Mouse (Mus musculus) ES-E14 (cell line): Measurements from ENCODE around the gene Yipf4. TPM values are rescaled to one million over a fixed set of nuclear protein-coding genes. Genes with fewer than 3 reads are reported as not detected.

ENCODE experiments used
- DNase-seq: peaks from one replicate; pipeline ENCODE4 v3.0.0-alpha.2; 2013; ENCODE audit warnings: low read depth, low spot score
- H3K27ac ChIP-seq: 2 replicates; pipeline ENCODE4 v1.5.1; 2012; ENCODE audit warnings: low read depth, mild to moderate bottlenecking, low read length, moderate library complexity, mixed read lengths; ENCODE audit not compliant: poor library complexity, insufficient read depth, severe bottlenecking
- H3K36me3 ChIP-seq: 2 replicates; pipeline ENCODE4 v1.6.1; 2012; ENCODE audit warnings: mild to moderate bottlenecking, low read length, moderate library complexity, mixed read lengths; ENCODE audit not compliant: control insufficient read depth, poor library complexity, insufficient read depth, severe bottlenecking
- H3K4me1 ChIP-seq, 2 experiments: fragments of 150-350 bp in 1 of 2; sonication (generic) in 1 of 2; 2 replicates each; pipeline ENCODE4 v1.6.1; 2012; ENCODE audit warnings: low read length in 2 of 2, mild to moderate bottlenecking in 1 of 2, mixed read lengths in 1 of 2; ENCODE audit not compliant: control insufficient read depth in 2 of 2, insufficient read depth in 2 of 2, poor library complexity in 1 of 2
- H3K4me3 ChIP-seq, 2 experiments: fragments of 150-350 bp in 1 of 2; sonication (generic) in 1 of 2; 2 replicates each; pipeline ENCODE4 v1.5.1; 2012; ENCODE audit warnings: low read length in 2 of 2, low read depth in 1 of 2, mild to moderate bottlenecking in 1 of 2, mixed read lengths in 1 of 2; ENCODE audit not compliant: insufficient read depth in 1 of 2, poor library complexity in 1 of 2, severe bottlenecking in 1 of 2
- H3K9ac ChIP-seq: 2 replicates; pipeline ENCODE4 v1.6.1; 2012; ENCODE audit warnings: low read depth, mild to moderate bottlenecking, low read length, mixed read lengths; ENCODE audit not compliant: poor library complexity, insufficient read depth, severe bottlenecking
- H3K9me3 ChIP-seq: fragments of 150-350 bp; sonication (generic); 2 replicates; pipeline ENCODE4 v1.6.1; 2012; ENCODE audit warnings: low read depth, mild to moderate bottlenecking, low read length; ENCODE audit not compliant: control insufficient read depth, insufficient read depth
- CHD2 ChIP-seq: IDR thresholded peaks from 2 replicates; pipeline ENCODE4 v1.6.1; 2014; ENCODE audit warnings: mild to moderate bottlenecking, low read depth, low read length, inconsistent platforms
- HCFC1 ChIP-seq: IDR thresholded peaks from 2 replicates; pipeline ENCODE4 v1.6.1; 2012; ENCODE audit warnings: low read length, inconsistent platforms, borderline replicate concordance; ENCODE audit not compliant: insufficient read depth
- MAFK ChIP-seq: IDR thresholded peaks from 2 replicates; pipeline ENCODE4 v1.6.1; 2014; ENCODE audit warnings: mild to moderate bottlenecking, low read depth, low read length, inconsistent platforms; ENCODE audit not compliant: insufficient read depth
- ZC3H11A ChIP-seq: IDR thresholded peaks from 2 replicates; pipeline ENCODE4 v1.6.1; 2012; ENCODE audit warnings: low read depth, mild to moderate bottlenecking, inconsistent platforms, low read length, borderline replicate concordance
- ZNF384 ChIP-seq: IDR thresholded peaks from 2 replicates; pipeline ENCODE4 v1.6.1; 2012; ENCODE audit warnings: low read depth, low read length, inconsistent platforms
- in situ Hi-C, 2 experiments: fragments of 600-800 bp; cut with MboI; formaldehyde crosslinking; loops; one replicate each; pipeline ENCODE4 v1.15.1; 2025; ENCODE audit warnings: low sequenced_read_pairs in 2 of 2, inconsistent platforms in 1 of 2; ENCODE audit not compliant: unreplicated experiment in 2 of 2
- total RNA-seq: library from RNA; depleted of rRNA; stranded (reverse); fragments of 300-350 nt; gene quantifications from 2 replicates; pipeline ENCODE4 v1.2.3, GENCODE M21; 2012; rRNA removed

Gene Yipf4
- total RNA-seq = 69.7 and 77.9 TPM in 2 replicates

DNA sequence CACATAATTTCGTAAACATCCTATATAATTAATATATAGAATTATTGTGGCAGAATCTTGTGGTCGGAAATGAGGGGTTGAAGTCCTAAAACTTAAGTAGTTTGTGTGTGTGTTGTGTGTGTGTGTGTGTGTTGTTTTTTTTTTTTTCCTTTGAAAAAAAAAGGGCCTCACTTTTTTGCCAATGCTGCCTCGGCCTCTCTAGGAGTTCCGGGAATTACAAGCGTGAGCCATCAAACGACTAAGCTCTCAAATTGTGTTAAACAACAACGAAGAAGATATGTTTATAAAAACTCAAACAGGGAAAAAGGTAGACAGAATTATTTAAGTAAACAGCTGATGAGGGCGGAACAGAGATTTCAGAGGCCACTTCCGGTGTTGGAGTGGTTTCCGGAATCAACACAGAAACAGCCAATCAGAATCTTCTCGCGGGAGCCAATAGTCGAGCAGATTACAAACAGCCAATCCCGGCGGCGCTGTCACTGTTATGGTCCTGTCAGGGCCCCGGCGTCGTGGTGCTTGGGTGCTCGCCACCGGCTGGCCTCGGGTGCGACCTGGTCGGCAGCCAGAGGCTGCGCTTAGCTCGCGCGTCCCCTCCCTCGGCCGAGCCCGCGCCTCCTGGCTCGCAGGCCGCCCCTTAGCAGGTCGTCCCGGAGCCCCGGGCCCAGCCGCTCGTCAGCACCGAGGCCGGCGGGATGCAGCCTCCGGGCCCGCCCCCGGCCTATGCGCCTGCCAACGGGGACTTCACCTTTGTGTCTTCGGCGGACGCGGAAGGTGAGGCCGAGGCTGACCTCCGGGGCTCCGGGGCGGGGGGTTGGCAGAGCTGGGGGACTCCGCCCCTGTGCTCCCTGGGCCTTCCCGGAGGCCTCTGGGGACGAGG lies at the start of gene Yipf4:
TSS of gene Yipf4 (plus strand) at position 470 of the 877 bp plus-strand sequence.
- no peak within 1 kb of the TSS for H3K27ac ChIP-seq
- H3K4me3 ChIP-seq = peak within 1 kb of the TSS; percentile 77 to 90
- H3K9me3 ChIP-seq = no peaks in the 10 kb centered on the region
- peaks cover under 1% of the 10 kb centered on the region; the same call in 1 of the 2 replicates for H3K36me3 ChIP-seq
- H3K4me1 ChIP-seq = no peaks in the 10 kb centered on the region
- peak within 1 kb of the TSS; percentile 74 for H3K9ac ChIP-seq
- in situ Hi-C loops = no loop called here
- peak; percentile 88 for DNase-seq
- TF ChIP-seq MAFK = no peak
- peak; percentile 56; the same call in 1 of the 2 replicates for TF ChIP-seq CHD2
- TF ChIP-seq ZC3H11A = no peak
- no peak; the same call in 1 of the 2 replicates for TF ChIP-seq HCFC1

GRCm38 (mm10) chr17:74440486-74440885 lies 48.8 kb upstream of the Yipf4 start:
- no peak overlapping the region for H3K27ac ChIP-seq
- H3K4me3 ChIP-seq = no peak overlapping the region
- H3K36me3 ChIP-seq = peaks cover 3% of the 10 kb centered on the region
- no peak overlapping the region for H3K9ac ChIP-seq
- H3K4me1 ChIP-seq = peaks cover 0 to 6% of the 10 kb centered on the region in 2 experiments; a peak in 1 of 4 replicates
- H3K9me3 ChIP-seq = no peaks in the 10 kb centered on the region
- no peak for DNase-seq
- no peak for TF ChIP-seq CHD2
- TF ChIP-seq MAFK = no peak
- TF ChIP-seq HCFC1 = no peak
- TF ChIP-seq ZC3H11A = no peak
- no peak for TF ChIP-seq ZNF384
- in situ Hi-C loops = no loop called here

DNA sequence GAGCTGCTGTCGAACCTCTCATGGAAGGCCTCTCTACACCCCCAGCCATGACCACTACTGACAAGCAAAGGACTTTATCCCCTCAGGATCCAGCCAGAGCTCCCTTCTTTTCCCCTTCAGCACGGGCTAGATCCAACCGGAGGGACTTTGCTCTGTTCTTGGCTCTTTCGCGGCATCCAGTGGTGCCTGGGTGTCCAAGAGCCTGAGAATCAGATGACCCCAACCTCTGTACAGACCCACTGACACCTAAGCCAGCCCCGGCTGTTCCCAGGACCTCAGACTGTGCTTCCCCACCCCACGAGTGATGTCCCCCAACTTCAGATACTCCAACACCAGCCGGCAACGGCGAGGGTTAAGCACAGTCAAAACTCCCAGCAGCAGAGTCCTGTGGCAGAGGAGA lies 39.5 kb upstream of the Yipf4 start:
- H3K9ac ChIP-seq = peak overlapping the region; percentile 31; the same call in 1 of the 2 replicates
- no peak for DNase-seq
- H3K4me3 ChIP-seq = no peak overlapping the region
- H3K9me3 ChIP-seq = no peaks in the 10 kb centered on the region
- H3K27ac ChIP-seq = 0 out of 2 replicates have a peak overlapping the region, but pooled peaks have one; percentile 36
- peaks cover 0 to 9% of the 10 kb centered on the region in 2 experiments; a peak in 1 of 4 replicates for H3K4me1 ChIP-seq
- TF ChIP-seq MAFK (no peak), CHD2 (no peak), ZC3H11A (no peak)
- in situ Hi-C loops = no loop called here
- H3K36me3 ChIP-seq = peaks cover 3% of the 10 kb centered on the region

GRCm38 (mm10) chr17:74453928-74454327 lies 35.4 kb upstream of the Yipf4 start:
- in situ Hi-C loops = no loop called here
- no peak for TF ChIP-seq MAFK
- TF ChIP-seq ZC3H11A = no peak
- TF ChIP-seq HCFC1 = no peak
- TF ChIP-seq ZNF384 = no peak
- no peak for TF ChIP-seq CHD2
- Histone ChIP-seq H3K9ac (no peak overlapping the region), H3K4me3 (no peak overlapping the region), H3K4me1 (peaks cover 0 to 8% of the 10 kb centered on the region in 2 experiments; a peak in 1 of 4 replicates), H3K27ac (no peak overlapping the region), H3K36me3 (no peaks in the 10 kb centered on the region), H3K9me3 (no peaks in the 10 kb centered on the region)
- DNase-seq = no peak

- no peak for TF ChIP-seq ZNF384
- TF ChIP-seq ZC3H11A = no peak
- TF ChIP-seq CHD2 = no peak
- no peak for TF ChIP-seq HCFC1
- TF ChIP-seq MAFK = no peak
- Histone ChIP-seq H3K9ac (no peak overlapping the region), H3K4me3 (no peak overlapping the region), H3K9me3 (no peaks in the 10 kb centered on the region), H3K4me1 (peaks cover 0 to 8% of the 10 kb centered on the region in 2 experiments; a peak in 1 of 4 replicates), H3K36me3 (no peaks in the 10 kb centered on the region), H3K27ac (no peak overlapping the region)
- in situ Hi-C loops = no loop called here
- no peak for DNase-seq
These were observed 34.6 kb upstream of the Yipf4 start for GRCm38 (mm10) chr17:74454660-74455059.
